ENCODE assay signal across 8 mouse cellular contexts in the genomic region with DNA sequence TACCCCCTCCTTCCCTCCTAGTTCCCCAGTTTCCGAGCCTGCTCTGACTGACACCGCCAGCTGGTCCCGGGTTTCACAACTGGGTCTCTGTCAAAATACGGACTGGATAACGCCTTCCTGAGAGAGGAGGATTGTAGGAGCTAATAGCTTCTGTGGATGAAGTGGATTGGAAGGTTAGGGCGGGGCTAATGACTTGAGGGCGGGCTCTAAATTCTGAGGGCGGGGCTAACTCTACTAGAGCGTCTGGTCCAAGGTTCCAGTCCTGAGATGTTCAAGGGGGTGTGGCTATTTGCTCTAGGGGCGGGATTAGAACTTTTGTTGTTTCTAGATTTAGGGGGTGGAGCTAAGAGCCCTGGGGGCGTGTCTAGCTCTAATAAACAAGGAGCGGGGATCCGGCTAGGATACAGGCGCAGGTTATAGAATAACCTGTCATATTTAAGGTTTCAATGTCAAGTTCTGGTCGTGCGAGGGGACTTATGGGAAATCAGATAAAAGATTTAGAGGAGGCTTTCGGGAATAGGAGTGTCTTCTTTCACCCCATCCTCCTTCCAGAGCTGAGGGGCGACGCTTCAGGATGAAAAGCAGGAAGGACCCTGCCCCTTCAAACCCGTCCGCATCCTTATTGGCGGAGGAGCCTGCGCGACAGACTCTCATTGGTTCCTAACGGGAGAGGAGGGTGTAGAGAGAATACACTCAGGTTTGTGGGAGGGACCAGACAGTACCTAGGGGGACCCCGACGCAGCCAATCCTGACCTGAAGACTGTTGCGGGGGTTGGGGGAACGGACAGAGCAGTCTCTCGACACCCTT. TPM values are rescaled to one million over a fixed set of nuclear protein-coding genes. Genes with fewer than 3 reads are reported as not detected.
A peak's percentile ranks its signal among the peaks of the same experiment; 100 is the strongest.
DNase-seq lines count a peak whose midpoint lies in the region; ATAC-seq and TF ChIP-seq lines count a peak whose summit lies in the region.

A gene (plus strand): TSS at position 714 of the 808 bp plus-strand sequence.

- no peaks in the 10 kb centered on the region for H3K9me3 ChIP-seq in CH12.LX (replicated peaks; ENCODE audit: low read length)
- H3K9me3 ChIP-seq in forebrain, embryonic 12.5 days, result no peaks in the 10 kb centered on the region
- peaks cover 2% of the 10 kb centered on the region; the same call in 1 of the 2 replicates for H3K9me3 ChIP-seq in liver, embryonic 16.5 days (replicated peaks; ENCODE audit: control insufficient read depth, low read length)

- dilution Hi-C loops in CH12.LX (cut with MboI; ENCODE audit: extremely low pct_ligation_motif_present, extremely low pct_unique_long_range_greater_than_20kb, low sequenced_read_pairs), result no loop called here

- in situ Hi-C loops in CH12.LX (cut with MboI; ENCODE audit: low pct_ligation_motif_present, low pct_unique_long_range_greater_than_20kb, low sequenced_read_pairs), result no loop called here

- TF ChIP-seq POLR2A in CH12.LX (IDR thresholded peaks at IDR 0.05; ENCODE audit: low read depth, low read length), result no peak
- TF ChIP-seq POLR2A in bone marrow macrophage, adult 2 months (IDR thresholded peaks at IDR 0.05; ENCODE audit: borderline replicate concordance, low read depth, low read length), result no peak

- no peak for TF ChIP-seq EP300 in CH12.LX (IDR thresholded peaks at IDR 0.05; ENCODE audit: low read length)

- under 1% methylated on average over 30 of the region's 30 CpGs for WGBS in forebrain, embryonic 12.5 days
- 3% methylated on average over 30 of the region's 30 CpGs for WGBS in liver, embryonic 16.5 days (ENCODE audit: insufficient replicate concordance)

- no peak for TF ChIP-seq RAD21 in CH12.LX (IDR thresholded peaks at IDR 0.05; ENCODE audit: low read depth, low read length)

- no peak for DNase-seq in CH12.LX (ENCODE audit: extremely low read depth)
- DNase-seq in heart, postnatal 10 days, result no peak
- peak; percentile 94 for DNase-seq in layer of hippocampus, adult 11-12 months (ENCODE audit: low spot score)
- DNase-seq in retina, adult 2 months (ENCODE audit: low read depth, low spot score), result peak; percentile 90
- no peak for DNase-seq in thymus, adult 18-20 months

- no peaks in the 10 kb centered on the region for H3K79me2 ChIP-seq in CH12.LX (replicated peaks; ENCODE audit: control insufficient read depth, extremely low read depth, insufficient read depth, poor library complexity, severe bottlenecking)

- no peak within 1 kb of the TSS for H3K4me2 ChIP-seq in CH12.LX (ENCODE audit: insufficient read depth, low read depth, poor library complexity, severe bottlenecking)
- H3K4me2 ChIP-seq in forebrain, embryonic 12.5 days, result peak within 1 kb of the TSS; percentile 71
- H3K4me2 ChIP-seq in liver, embryonic 16.5 days (ENCODE audit: low read depth, low read length), result no peak within 1 kb of the TSS

- intact Hi-C loops in heart, postnatal 10 days (cut with DNase I), result loop anchor here (5.0 kb wide), 3 partner anchors 106 to 166 kb away; a partner anchor contains a TSS

- no peak within 1 kb of the TSS for H3K4me3 ChIP-seq in CH12.LX (replicated peaks in 1 of 3; ENCODE audit: low read depth in 2 of 3, low read length in 2 of 3, poor library complexity in 1 of 3)
- H3K4me3 ChIP-seq in bone marrow macrophage, adult 2 months (ENCODE audit: insufficient read depth, low read length), result no peak within 1 kb of the TSS
- H3K4me3 ChIP-seq in forebrain, embryonic 12.5 days (replicated peaks), result peak within 1 kb of the TSS; percentile 53
- H3K4me3 ChIP-seq in liver, embryonic 16.5 days (ENCODE audit: low read depth, low read length), result no peak within 1 kb of the TSS

- no peaks in the 10 kb centered on the region for H3K36me3 ChIP-seq in CH12.LX (replicated peaks in 1 of 2; ENCODE audit: control insufficient read depth in 1 of 2, insufficient read depth in 1 of 2, low read length in 1 of 2)
- no peaks in the 10 kb centered on the region for H3K36me3 ChIP-seq in forebrain, embryonic 12.5 days (replicated peaks)
- no peaks in the 10 kb centered on the region for H3K36me3 ChIP-seq in liver, embryonic 16.5 days (ENCODE audit: control insufficient read depth, insufficient read depth)

- peaks cover 9 to 43% of the 10 kb centered on the region in 2 experiments for H3K4me1 ChIP-seq in CH12.LX (ENCODE audit: control insufficient read depth in 1 of 2, insufficient read depth in 2 of 2)
- peaks cover 15% of the 10 kb centered on the region for H3K4me1 ChIP-seq in bone marrow macrophage, adult 2 months (ENCODE audit: control insufficient read depth, insufficient read depth, low read length)
- H3K4me1 ChIP-seq in forebrain, embryonic 12.5 days, result peaks cover 57% of the 10 kb centered on the region
- H3K4me1 ChIP-seq in liver, embryonic 16.5 days (ENCODE audit: control insufficient read depth, low read depth, low read length), result peaks cover 25% of the 10 kb centered on the region

- H3K9ac ChIP-seq in CH12.LX (ENCODE audit: insufficient read depth, low read depth), result no peak within 1 kb of the TSS
- peak within 1 kb of the TSS; percentile 57 for H3K9ac ChIP-seq in forebrain, embryonic 12.5 days
- H3K9ac ChIP-seq in liver, embryonic 16.5 days (ENCODE audit: low read depth, low read length), result no peak within 1 kb of the TSS

- TF ChIP-seq CTCF in CH12.LX (conservative IDR thresholded peaks at IDR 0.05 in 1 of 2, IDR thresholded peaks at IDR 0.05 in 1 of 2; ENCODE audit: low read depth in 2 of 2, low read length in 2 of 2), result no peak
- no peak for TF ChIP-seq CTCF in bone marrow macrophage, adult 2 months (IDR thresholded peaks at IDR 0.05; ENCODE audit: low read depth, low read length)

- no peak within 1 kb of the TSS for H3K27ac ChIP-seq in CH12.LX (ENCODE audit: insufficient read depth, low read depth)
- H3K27ac ChIP-seq in bone marrow macrophage, adult 2 months (ENCODE audit: insufficient read depth, low read depth, low read length), result no peak within 1 kb of the TSS
- peak within 1 kb of the TSS; percentile 61; the same call in 1 of the 2 replicates for H3K27ac ChIP-seq in forebrain, embryonic 12.5 days
- no peak within 1 kb of the TSS for H3K27ac ChIP-seq in liver, embryonic 16.5 days (ENCODE audit: low read length)

- ATAC-seq in forebrain, embryonic 12.5 days (ENCODE audit: low FRiP score), result peak; percentile 88
- ATAC-seq in liver, embryonic 16.5 days (ENCODE audit: low read depth), result peak; percentile 17; the same call in 1 of the 2 replicates

- peaks cover 39% of the 10 kb centered on the region for H3K27me3 ChIP-seq in CH12.LX (replicated peaks)
- peaks cover 71% of the 10 kb centered on the region for H3K27me3 ChIP-seq in forebrain, embryonic 12.5 days
- H3K27me3 ChIP-seq in liver, embryonic 16.5 days (ENCODE audit: control insufficient read depth, insufficient read depth, low read depth, low read length), result peaks cover 77% of the 10 kb centered on the region

TF ChIP-seq in CH12.LX, 34 proteins besides CTCF, POLR2A, EP300 and RAD21:
- TF ChIP-seq NELFE (IDR thresholded peaks at IDR 0.05; ENCODE audit: low read depth, low read length) (no peak), ZNF384 (IDR thresholded peaks at IDR 0.05; ENCODE audit: low read depth, low read length) (no peak), SIN3A (IDR thresholded peaks at IDR 0.05; ENCODE audit: low read length) (no peak), ZMIZ1 (IDR thresholded peaks at IDR 0.05; ENCODE audit: low read depth, low read length) (no peak), USF2 (conservative IDR thresholded peaks at IDR 0.05; ENCODE audit: low read depth, low read length) (no peak), NRF1 (IDR thresholded peaks at IDR 0.05; ENCODE audit: low read depth, low read length) (no peak), HCFC1 (IDR thresholded peaks at IDR 0.05; ENCODE audit: low read depth, low read length) (no peak), MAZ (IDR thresholded peaks at IDR 0.05; ENCODE audit: low read depth, low read length) (no peak), KAT2A (IDR thresholded peaks at IDR 0.05; ENCODE audit: insufficient replicate concordance, low read length) (no peak), GABPA (IDR thresholded peaks at IDR 0.05; ENCODE audit: insufficient replicate concordance, low read depth, low read length) (no peak), ZC3H11A (IDR thresholded peaks at IDR 0.05; ENCODE audit: low read depth, low read length) (no peak), TBP (conservative IDR thresholded peaks at IDR 0.05; ENCODE audit: low read depth, low read length) (no peak), MYC (IDR thresholded peaks at IDR 0.05; ENCODE audit: low read depth, low read length) (no peak), ETS1 (conservative IDR thresholded peaks at IDR 0.05; ENCODE audit: low read depth, low read length) (no peak), RCOR1 (conservative IDR thresholded peaks at IDR 0.05; ENCODE audit: low read depth, low read length) (no peak), JUND (conservative IDR thresholded peaks at IDR 0.05; ENCODE audit: low read depth, low read length) (no peak), ELF1 (IDR thresholded peaks at IDR 0.05; ENCODE audit: low read depth, low read length) (no peak)

RNA-seq across cellular contexts. Expression of the gene that starts here (rescaled TPM):
- total RNA-seq in CH12.LX (2012; rRNA removed), result 32.4 and 52.4 TPM in 2 replicates
- 12.3 and 15.6 TPM in 2 replicates for total RNA-seq in CH12.LX (2014; rRNA removed)
- 29.1 and 30.8 TPM in 2 replicates for polyA plus RNA-seq in CH12.LX (2012; ENCODE audit: insufficient read length, low read depth)
- polyA plus RNA-seq in bone marrow macrophage, adult 2 months (2012; ENCODE audit: insufficient read depth, insufficient read length, missing spikeins), result 12.2 and 17.8 TPM in 2 replicates
- 5.8 and 6.5 TPM in 2 replicates for polyA plus RNA-seq in forebrain, embryonic 12.5 days (2016; fragmentation: Nextera tagmentation; extraction: Ambion mirVana)
- total RNA-seq in heart, postnatal 10 days (2021), result 10 to 100 TPM; 47.8 to 56.5 TPM
- 4.0 and 5.0 TPM in 2 replicates for polyA plus RNA-seq in liver, embryonic 16.5 days (2015; fragmentation: Nextera tagmentation; extraction: Ambion mirVana)

Comparison
In these comparisons a context has a peak if more than half of its experiments do, and no peak if none do; other contexts are left out.
1. DNase-seq: peak in layer of hippocampus, adult 11-12 months (single experiment) and retina, adult 2 months (single experiment); none in CH12.LX (single experiment), heart, postnatal 10 days (0 of 2) and thymus, adult 18-20 months (0 of 2).